Mouse (Mus musculus): Measurements from ENCODE around the gene Rab26. TPM values are rescaled to one million over a fixed set of nuclear protein-coding genes. Genes with fewer than 3 reads are reported as not detected.

The Rab26 gene
- 10 to 100 TPM; 69.7 to 75.6 TPM for total RNA-seq (2021)
- long read RNA-seq, transcript Rab26-201 (9 exons, 1,575 nt), result major isoform, 46 of 80 reads
- long read RNA-seq, partial matches to known transcripts, result 10 of 80 reads
- long read RNA-seq, other reads (novel, unspliced or antisense), result 24 of 80 reads

GRCm38 (mm10) chr17:24534160-24534718, at the start of gene Rab26:
Gene Rab26, minus strand, starts transcription at chr17:24534210.
- no peak for DNase-seq (ENCODE audit: low spot score in 2 of 2)

GRCm38 (mm10) chr17:24580287-24580686, 46.3 kb upstream of the Rab26 start:
- DNase-seq (ENCODE audit: low spot score in 2 of 2), result no peak

- DNase-seq (ENCODE audit: low spot score in 2 of 2), result no peak
These were observed 45.5 kb upstream of the Rab26 start for GRCm38 (mm10) chr17:24579532-24579931.

- DNase-seq (ENCODE audit: low spot score in 2 of 2), result no peak
These were observed 39.8 kb upstream of the Rab26 start for GRCm38 (mm10) chr17:24573811-24574210.

GRCm38 (mm10) chr17:24572651-24573245, 38.7 kb upstream of the Rab26 start:
- DNase-seq (ENCODE audit: low spot score in 2 of 2), result no peak

- no peak for DNase-seq (ENCODE audit: low spot score in 2 of 2)
These were observed 35.8 kb upstream of the Rab26 start for GRCm38 (mm10) chr17:24569837-24570236.

GRCm38 (mm10) chr17:24567034-24567779, 33.2 kb upstream of the Rab26 start:
- DNase-seq (ENCODE audit: low spot score in 2 of 2), result no peak

GRCm38 (mm10) chr17:24565792-24566191, 31.8 kb upstream of the Rab26 start:
- no peak for DNase-seq (ENCODE audit: low spot score in 2 of 2)

GRCm38 (mm10) chr17:24565092-24565491, 31.1 kb upstream of the Rab26 start:
- DNase-seq (ENCODE audit: low spot score in 2 of 2), result no peak

GRCm38 (mm10) chr17:24564422-24564821, 30.4 kb upstream of the Rab26 start:
- no peak for DNase-seq (ENCODE audit: low spot score in 2 of 2)

- no peak for DNase-seq (ENCODE audit: low spot score in 2 of 2)
These were observed 29.6 kb upstream of the Rab26 start for GRCm38 (mm10) chr17:24563638-24564037.

- no peak for DNase-seq (ENCODE audit: low spot score in 2 of 2)
These were observed 27.6 kb upstream of the Rab26 start for GRCm38 (mm10) chr17:24561592-24561991.

GRCm38 (mm10) chr17:24560301-24561028, 26.5 kb upstream of the Rab26 start:
- DNase-seq (ENCODE audit: low spot score in 2 of 2), result no peak

GRCm38 (mm10) chr17:24559146-24559545, 25.1 kb upstream of the Rab26 start:
- DNase-seq (ENCODE audit: low spot score in 2 of 2), result no peak

GRCm38 (mm10) chr17:24558600-24559099, 24.6 kb upstream of the Rab26 start:
- DNase-seq (ENCODE audit: low spot score in 2 of 2), result peak in 1 of 2 experiments; percentile 71

GRCm38 (mm10) chr17:24557091-24557490, 23.1 kb upstream of the Rab26 start:
- no peak for DNase-seq (ENCODE audit: low spot score in 2 of 2)

GRCm38 (mm10) chr17:24551050-24551444, 17.0 kb upstream of the Rab26 start:
- no peak for DNase-seq (ENCODE audit: low spot score in 2 of 2)

GRCm38 (mm10) chr17:24550416-24551049, 16.5 kb upstream of the Rab26 start:
- DNase-seq (ENCODE audit: low spot score in 2 of 2), result peak in 1 of 2 experiments; percentile 80

- DNase-seq (ENCODE audit: low spot score in 2 of 2), result peak; percentile 99
These were observed 15.8 kb upstream of the Rab26 start, which contains the start of gene Pkd1 for GRCm38 (mm10) chr17:24549618-24550415. Gene Pkd1, plus strand, starts transcription at chr17:24549834.
